Mouse (Mus musculus): ENCODE data around the gene Apoa1. TPM values are rescaled to one million over a fixed set of nuclear protein-coding genes. Genes with fewer than 3 reads are reported as not detected.

Apoa1 gene
- total RNA-seq, 2 experiments from 2014 or later, result not detected

GRCm38 (mm10) chr9:46198461-46198860 is 29.9 kb upstream of the Apoa1 start:
- Histone ChIP-seq H3K27ac (peak overlapping the region; percentile 16), H3K4me3 (no peak overlapping the region)
- DNase-seq (ENCODE audit: low spot score in 2 of 2), result peak; percentile 41 to 55
- no peak for TF ChIP-seq CTCF (conservative IDR thresholded peaks at IDR 0.05)

GRCm38 (mm10) chr9:46198936-46199335 is 29.4 kb upstream of the Apoa1 start:
- Histone ChIP-seq H3K27ac (peak overlapping the region; percentile 16; the same call in 1 of the 2 replicates), H3K4me3 (no peak overlapping the region)
- TF ChIP-seq CTCF (conservative IDR thresholded peaks at IDR 0.05), result no peak
- no peak for DNase-seq (ENCODE audit: low spot score in 2 of 2)

- TF ChIP-seq CTCF (conservative IDR thresholded peaks at IDR 0.05), result no peak
- DNase-seq (ENCODE audit: low spot score in 2 of 2), result no peak
These were observed 28.8 kb upstream of the Apoa1 start for GRCm38 (mm10) chr9:46199609-46200008.

GRCm38 (mm10) chr9:46206834-46207500 is 21.4 kb upstream of the Apoa1 start:
- no peak overlapping the region for H3K27ac ChIP-seq
- no peak overlapping the region for H3K4me3 ChIP-seq
- TF ChIP-seq CTCF (conservative IDR thresholded peaks at IDR 0.05), result no peak
- no peak for DNase-seq (ENCODE audit: low spot score in 2 of 2)

More at GRCm38 (mm10) chr9:46199609-46200008, 28.8 kb upstream of the Apoa1 start:
- Histone ChIP-seq H3K4me3 (no peak overlapping the region), H3K27ac (peak overlapping the region; percentile 16; the same call in 1 of the 2 replicates)

- no peak for DNase-seq (ENCODE audit: low spot score in 2 of 2)
- no peak for TF ChIP-seq CTCF (conservative IDR thresholded peaks at IDR 0.05)
- Histone ChIP-seq H3K4me3 (no peak overlapping the region), H3K27ac (no peak overlapping the region)
These were observed 20.9 kb upstream of the Apoa1 start for GRCm38 (mm10) chr9:46207501-46207869.

- no peak for TF ChIP-seq CTCF (conservative IDR thresholded peaks at IDR 0.05)
- Histone ChIP-seq H3K4me3 (no peak overlapping the region), H3K27ac (no peak overlapping the region)
- DNase-seq (ENCODE audit: low spot score in 2 of 2), result no peak
These were observed 19.9 kb upstream of the Apoa1 start for GRCm38 (mm10) chr9:46208401-46208974.

- no peak overlapping the region for H3K27ac ChIP-seq
- no peak overlapping the region for H3K4me3 ChIP-seq
- no peak for DNase-seq (ENCODE audit: low spot score in 2 of 2)
- no peak for TF ChIP-seq CTCF (conservative IDR thresholded peaks at IDR 0.05)
These were observed 17.9 kb upstream of the Apoa1 start for GRCm38 (mm10) chr9:46210473-46210872.

GRCm38 (mm10) chr9:46214276-46214675 is 14.1 kb upstream of the Apoa1 start:
- H3K4me3 ChIP-seq, result no peak overlapping the region
- no peak overlapping the region for H3K27ac ChIP-seq
- DNase-seq (ENCODE audit: low spot score in 2 of 2), result no peak
- TF ChIP-seq CTCF (conservative IDR thresholded peaks at IDR 0.05), result no peak

- no peak for TF ChIP-seq CTCF (conservative IDR thresholded peaks at IDR 0.05)
- H3K27ac ChIP-seq, result no peak overlapping the region; the same call in 1 of the 2 replicates
- H3K4me3 ChIP-seq, result no peak overlapping the region
- DNase-seq (ENCODE audit: low spot score in 2 of 2), result no peak
These were observed 13.4 kb upstream of the Apoa1 start for GRCm38 (mm10) chr9:46214946-46215337.

GRCm38 (mm10) chr9:46215338-46216322 is 12.8 kb upstream of the Apoa1 start:
- H3K27ac ChIP-seq, result no peak overlapping the region
- no peak overlapping the region for H3K4me3 ChIP-seq
- TF ChIP-seq CTCF (conservative IDR thresholded peaks at IDR 0.05), result no peak
- DNase-seq (ENCODE audit: low spot score in 2 of 2), result peak; percentile 49 to 64

- DNase-seq (ENCODE audit: low spot score in 2 of 2), result no peak
- H3K27ac ChIP-seq, result no peak overlapping the region
- no peak for TF ChIP-seq CTCF (conservative IDR thresholded peaks at IDR 0.05)
- no peak overlapping the region for H3K4me3 ChIP-seq
These were observed 11.5 kb upstream of the Apoa1 start for GRCm38 (mm10) chr9:46216744-46217470.

GRCm38 (mm10) chr9:46218176-46218575 is 10.2 kb upstream of the Apoa1 start:
- DNase-seq (ENCODE audit: low spot score in 2 of 2), result no peak
- no peak overlapping the region for H3K27ac ChIP-seq
- TF ChIP-seq CTCF (conservative IDR thresholded peaks at IDR 0.05), result no peak
- H3K4me3 ChIP-seq, result no peak overlapping the region
